Mouse (Mus musculus) heart, embryonic 14.5 days (tissue): ENCODE results near the gene Mplkip. TPM values are rescaled to one million over a fixed set of nuclear protein-coding genes. Genes with fewer than 3 reads are reported as not detected.

Source experiments
- ATAC-seq: fragments of 200-750 bp; cut with Nextera tagmentation; 2 replicates; pipeline ENCODE4 v1.8.0; 2017; ENCODE audit warnings: low read depth, moderate TSS enrichment; ENCODE audit not compliant: insufficient number of reproducible peaks, insufficient read depth, low FRiP score
- H3K27ac ChIP-seq, 2 experiments: fragments of 200-500 bp in 1 of 2; fragments of 300-500 bp in 1 of 2; sonication (generic) in 1 of 2; replicated peaks in 1 of 2; 2 replicates each; pipeline ENCODE4 v1.5.1; 2012 to 2014; ENCODE audit warnings: low read depth in 2 of 2, low read length in 2 of 2, control low read depth in 1 of 2, mild to moderate bottlenecking in 1 of 2, mixed read lengths in 1 of 2; ENCODE audit not compliant: control insufficient read depth in 1 of 2, insufficient read depth in 1 of 2
- H3K27me3 ChIP-seq: fragments of 300-500 bp; sonication (generic); 2 replicates; pipeline ENCODE4 v1.6.1; 2014; ENCODE audit warnings: mild to moderate bottlenecking, low read length, control low read depth; ENCODE audit not compliant: control insufficient read depth, insufficient read depth
- H3K36me3 ChIP-seq: fragments of 300-500 bp; sonication (generic); 2 replicates; pipeline ENCODE4 v1.6.1; 2014; ENCODE audit warnings: mild to moderate bottlenecking, control low read depth, low read length, mixed read lengths; ENCODE audit not compliant: control insufficient read depth, insufficient read depth
- H3K4me1 ChIP-seq, 2 experiments: fragments of 200-500 bp in 1 of 2; fragments of 300-500 bp in 1 of 2; sonication (generic) in 1 of 2; 2 replicates each; pipeline ENCODE4 v1.6.1; 2012 to 2014; ENCODE audit warnings: low read length in 2 of 2, control low read depth in 1 of 2, mixed read lengths in 1 of 2; ENCODE audit not compliant: control insufficient read depth in 2 of 2, insufficient read depth in 2 of 2
- H3K4me2 ChIP-seq: fragments of 300-500 bp; sonication (generic); 2 replicates; pipeline ENCODE4 v1.6.1; 2014; ENCODE audit warnings: mild to moderate bottlenecking, low read length
- H3K4me3 ChIP-seq, 2 experiments: fragments of 200-500 bp in 1 of 2; fragments of 300-500 bp in 1 of 2; sonication (generic) in 1 of 2; 2 replicates each; pipeline ENCODE4 v1.5.1; 2012 to 2014; ENCODE audit warnings: low read length in 2 of 2, mild to moderate bottlenecking in 2 of 2, control low read depth in 1 of 2, low read depth in 1 of 2, moderate library complexity in 1 of 2; ENCODE audit not compliant: control insufficient read depth in 1 of 2, insufficient read depth in 1 of 2
- H3K9ac ChIP-seq: fragments of 300-500 bp; sonication (generic); 2 replicates; pipeline ENCODE4 v1.6.1; 2014; ENCODE audit warnings: mild to moderate bottlenecking, low read length
- H3K9me3 ChIP-seq: fragments of 300-500 bp; sonication (generic); 2 replicates; pipeline ENCODE4 v1.6.1; 2016; ENCODE audit warnings: low read length, control low read depth; ENCODE audit not compliant: control insufficient read depth
- WGBS: fragments of 180-500 bp; shearing (Covaris S2); extraction: QIAGEN DNeasy Blood & Tissue Kit; methylation state at CpG from one replicate; pipeline ENCODE4 v1.1.7; 2014; 5-methylcytosine and 5-hydroxymethylcytosine counted together
- polyA plus RNA-seq: library from polyadenylated mRNA; unstranded; fragments of >200 nt; fragmentation: Nextera tagmentation; extraction: Ambion mirVana; gene quantifications from 2 replicates; pipeline ENCODE4 v1.2.1, GENCODE M21; 2014

Mplkip gene
- polyA plus RNA-seq: 31.8 and 38.6 TPM in 2 replicates

DNA sequence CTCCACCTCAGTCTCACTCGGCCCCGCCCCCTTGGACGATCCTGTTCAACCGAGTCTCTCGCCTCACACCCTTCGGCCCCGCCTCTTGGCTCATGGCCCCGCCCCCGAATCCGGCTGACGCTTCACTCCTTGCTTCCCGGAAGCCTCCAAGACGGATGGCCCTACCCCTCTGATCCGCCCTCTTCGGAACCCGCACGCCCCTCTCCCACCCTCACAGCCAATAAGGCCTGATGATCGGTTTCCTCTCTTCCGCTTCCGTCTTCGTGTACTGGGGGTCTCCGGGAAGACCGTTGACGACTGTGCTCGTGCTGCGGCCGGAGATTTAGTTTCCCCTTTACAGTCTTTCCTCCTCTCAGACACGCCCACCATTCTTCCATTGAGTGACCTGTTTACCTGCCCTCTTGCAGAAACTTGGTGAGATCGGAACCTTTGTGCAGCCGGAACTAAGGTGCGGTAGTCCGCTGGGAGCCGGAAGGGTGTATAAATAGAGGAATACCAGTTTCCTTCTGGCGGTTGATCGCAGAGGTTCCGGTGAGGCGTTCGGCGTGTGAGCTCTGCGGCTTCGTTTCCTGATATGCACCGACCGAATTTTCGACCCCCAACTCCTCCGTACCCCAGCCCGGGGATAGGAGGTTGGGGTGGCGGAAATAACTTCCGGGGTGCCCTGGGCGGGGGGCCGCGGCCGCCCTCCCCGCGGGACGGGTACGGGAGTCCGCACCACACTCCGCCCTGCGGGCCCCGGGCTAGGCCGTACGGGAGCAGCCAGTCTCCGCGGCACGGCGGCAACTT is at the start of gene Mplkip, which contains the start of gene Sugct:
TSS of gene Mplkip (plus strand) at position 282 of the 789 bp plus-strand sequence.
TSS of gene Sugct (minus strand) at position 643 of the 789 bp plus-strand sequence.
- H3K9ac ChIP-seq: peak within 1 kb of the TSS; percentile 95
- H3K27me3 ChIP-seq: no peaks in the 10 kb centered on the region
- peak within 1 kb of the TSS; percentile 69 to 83 for H3K4me3 ChIP-seq
- no peaks in the 10 kb centered on the region for H3K9me3 ChIP-seq
- peak; percentile 99 for ATAC-seq
- peak within 1 kb of the TSS; percentile 71 for H3K4me2 ChIP-seq
- H3K4me1 ChIP-seq: peaks cover 0 to 8% of the 10 kb centered on the region in 2 experiments; a peak in 2 of 4 replicates
- peak within 1 kb of the TSS; percentile 94 to 96 for H3K27ac ChIP-seq
- WGBS: 1% methylated on average over 66 of the region's 66 CpGs
- no peaks in the 10 kb centered on the region for H3K36me3 ChIP-seq

DNA sequence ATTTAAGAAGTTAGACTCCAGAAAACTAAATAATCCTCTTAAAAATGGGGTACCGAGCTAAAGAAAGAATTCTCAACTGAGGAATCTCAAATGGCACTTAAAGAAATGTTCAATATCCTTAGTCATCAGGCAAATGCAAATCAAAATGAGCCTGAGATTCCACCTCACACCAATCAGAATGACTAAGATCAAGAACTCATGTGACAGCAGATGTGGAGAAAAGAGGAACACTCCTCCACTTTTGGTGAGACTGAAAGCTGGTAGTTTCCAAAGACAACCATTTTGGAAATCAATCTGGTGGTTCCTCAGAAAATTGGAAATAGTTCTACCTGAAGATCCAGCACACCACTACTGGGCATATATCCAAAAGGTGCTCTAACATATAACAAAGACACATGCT is 27.6 kb upstream of the Mplkip start:
- Histone ChIP-seq H3K36me3 (no peaks in the 10 kb centered on the region), H3K27me3 (no peaks in the 10 kb centered on the region), H3K9me3 (no peaks in the 10 kb centered on the region), H3K9ac (no peak overlapping the region), H3K4me2 (no peak overlapping the region), H3K27ac (no peak overlapping the region), H3K4me1 (no peaks in the 10 kb centered on the region), H3K4me3 (no peak overlapping the region)
- no peak for ATAC-seq
- WGBS: 84% methylated on average over 1 of the region's 1 CpGs

DNA sequence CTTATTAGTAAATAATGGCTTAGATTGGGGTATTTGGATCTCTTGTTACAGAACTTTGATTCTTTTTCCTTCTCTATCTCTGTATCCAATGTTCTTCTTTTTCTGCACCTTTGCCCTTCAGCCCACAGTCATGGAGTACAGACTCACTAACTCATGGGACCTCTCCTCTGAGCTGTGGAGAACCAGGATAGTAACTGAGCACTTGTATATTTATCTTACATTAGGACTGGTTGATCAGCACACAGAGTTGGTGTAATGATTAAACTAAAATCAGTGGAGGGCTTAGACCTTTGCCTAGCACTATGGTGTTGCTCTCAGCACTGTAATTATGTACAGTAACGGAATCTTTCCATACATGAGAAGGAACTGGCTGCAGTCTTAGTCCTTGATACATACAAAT is 23.9 kb upstream of the Mplkip start:
- Histone ChIP-seq H3K9me3 (no peaks in the 10 kb centered on the region), H3K4me3 (no peak overlapping the region), H3K4me2 (no peak overlapping the region), H3K27me3 (no peaks in the 10 kb centered on the region), H3K27ac (no peak overlapping the region), H3K36me3 (no peaks in the 10 kb centered on the region), H3K9ac (no peak overlapping the region), H3K4me1 (no peaks in the 10 kb centered on the region)
- 57% methylated on average over 1 of the region's 1 CpGs for WGBS
- ATAC-seq: no peak

DNA sequence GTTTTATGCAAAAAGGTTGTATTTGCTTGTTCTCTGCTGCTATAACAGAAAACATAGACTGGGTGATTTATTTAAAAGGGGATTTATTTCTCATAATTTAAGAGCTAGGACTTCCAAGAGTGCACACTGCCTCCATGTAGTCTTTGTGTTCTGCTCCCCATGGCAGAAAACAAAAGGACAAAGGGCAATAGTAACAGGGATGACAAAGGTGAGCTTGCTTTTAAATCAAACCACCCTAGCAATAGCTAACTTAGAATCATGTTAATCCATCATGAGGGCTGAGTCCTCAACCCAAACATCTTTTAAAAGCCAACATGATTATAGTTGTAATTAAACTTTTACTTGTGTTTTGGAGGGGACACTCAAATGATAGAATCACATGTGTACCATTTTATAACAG is 5.5 kb upstream of the Mplkip start:
- no peaks in the 10 kb centered on the region for H3K36me3 ChIP-seq
- no peak overlapping the region for H3K4me3 ChIP-seq
- no peak overlapping the region for H3K27ac ChIP-seq
- no peaks in the 10 kb centered on the region for H3K27me3 ChIP-seq
- no peak for ATAC-seq
- no peaks in the 10 kb centered on the region for H3K9me3 ChIP-seq
- H3K9ac ChIP-seq: no peak overlapping the region
- H3K4me2 ChIP-seq: no peak overlapping the region
- H3K4me1 ChIP-seq: peaks cover 2 to 4% of the 10 kb centered on the region in 2 experiments; a peak in 2 of 4 replicates

DNA sequence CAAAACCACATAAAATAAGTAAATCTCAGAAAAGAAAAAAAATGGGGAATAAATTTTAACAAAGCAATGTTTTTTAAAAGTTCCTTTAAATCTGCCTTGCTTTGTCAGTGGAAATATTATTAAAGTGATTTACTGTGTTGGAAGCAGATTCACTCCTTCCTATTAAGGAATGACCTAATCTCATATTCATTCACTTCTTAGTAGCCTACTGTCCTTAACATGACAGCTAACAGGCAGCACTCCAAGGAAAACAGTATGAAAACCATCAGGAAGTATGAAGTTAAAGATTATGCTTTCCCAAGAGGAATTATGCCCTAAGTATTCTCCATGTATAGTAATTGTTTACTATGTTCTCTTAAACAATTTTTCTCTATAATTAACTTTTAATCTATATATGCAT is 4.3 kb upstream of the Mplkip start:
- no peaks in the 10 kb centered on the region for H3K36me3 ChIP-seq
- no peak overlapping the region for H3K27ac ChIP-seq
- H3K9me3 ChIP-seq: no peaks in the 10 kb centered on the region
- H3K4me3 ChIP-seq: no peak overlapping the region
- no peak overlapping the region for H3K9ac ChIP-seq
- peaks cover 2 to 4% of the 10 kb centered on the region in 2 experiments; a peak in 2 of 4 replicates for H3K4me1 ChIP-seq
- ATAC-seq: no peak
- H3K4me2 ChIP-seq: no peak overlapping the region
- no peaks in the 10 kb centered on the region for H3K27me3 ChIP-seq

DNA sequence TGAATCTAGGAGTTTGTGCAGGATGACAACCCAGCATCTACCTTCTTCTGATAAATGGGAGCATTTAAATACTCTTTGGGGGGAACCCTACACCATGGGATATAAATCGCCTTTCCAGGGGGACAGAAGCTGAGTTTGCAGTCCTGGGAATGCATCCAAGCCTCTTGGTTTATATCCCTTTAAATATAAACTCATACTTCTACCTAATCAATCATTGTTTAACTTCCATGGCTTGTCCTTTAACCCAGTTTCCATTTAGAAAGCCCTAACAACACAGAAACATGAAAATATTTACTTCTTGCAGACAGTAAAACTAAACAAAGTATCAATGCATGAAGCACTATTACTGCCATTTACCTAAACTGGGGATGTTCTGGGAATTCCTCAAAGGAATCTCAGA is 3.6 kb upstream of the Mplkip start:
- ATAC-seq: no peak
- no peak overlapping the region for H3K9ac ChIP-seq
- no peaks in the 10 kb centered on the region for H3K36me3 ChIP-seq
- H3K9me3 ChIP-seq: no peaks in the 10 kb centered on the region
- H3K27ac ChIP-seq: no peak overlapping the region
- H3K27me3 ChIP-seq: no peaks in the 10 kb centered on the region
- H3K4me3 ChIP-seq: no peak overlapping the region
- peaks cover 2 to 7% of the 10 kb centered on the region in 2 experiments; a peak in 2 of 4 replicates for H3K4me1 ChIP-seq
- 62% methylated on average over 1 of the region's 1 CpGs for WGBS
- no peak overlapping the region for H3K4me2 ChIP-seq

DNA sequence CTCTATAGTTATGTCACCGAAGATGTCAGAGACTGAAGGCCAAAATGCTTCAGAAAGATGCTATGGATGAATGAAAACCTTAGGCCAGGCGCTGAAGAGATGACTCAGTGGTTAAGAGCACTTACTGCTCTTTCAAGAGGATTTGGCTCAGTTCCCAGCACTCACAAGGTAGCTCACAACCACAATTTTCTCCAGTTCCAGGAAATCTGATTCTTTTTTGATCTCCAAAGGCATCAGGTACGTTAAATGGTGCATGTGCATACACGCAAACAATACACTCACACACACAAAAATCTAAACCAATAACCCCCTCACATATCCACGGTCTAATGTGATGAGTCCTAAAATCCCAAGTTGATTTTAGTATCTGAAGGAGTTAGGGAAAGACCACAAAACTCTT is 1.2 kb upstream of the Mplkip start:
- peak overlapping the region in 1 of 2 experiments; percentile 83; a peak in 2 of 4 replicates for H3K4me3 ChIP-seq
- H3K9ac ChIP-seq: peak overlapping the region; percentile 90; the same call in 1 of the 2 replicates
- H3K4me2 ChIP-seq: peak overlapping the region; percentile 71
- WGBS: 57% methylated on average over 5 of the region's 5 CpGs
- ATAC-seq: no peak
- H3K4me1 ChIP-seq: peaks cover 2 to 8% of the 10 kb centered on the region in 2 experiments; a peak in 2 of 4 replicates
- no peaks in the 10 kb centered on the region for H3K36me3 ChIP-seq
- no peak overlapping the region for H3K27ac ChIP-seq
- no peaks in the 10 kb centered on the region for H3K27me3 ChIP-seq
- no peaks in the 10 kb centered on the region for H3K9me3 ChIP-seq
